Mouse (Mus musculus) monocyte, adult 5-6 weeks (primary cell): ENCODE data around the gene Cdkn3. TPM values are rescaled to one million over a fixed set of nuclear protein-coding genes. Genes with fewer than 3 reads are reported as not detected.
"Not testable (repeated sequence)": the region's sequence is repeated elsewhere in the genome, so short reads cannot be mapped to it uniquely, and the experiment has no call there.

Experiments used
- ATAC-seq: fragments of 153-309, 156-312 bp; replicated peaks from 2 replicates; pipeline ENCODE4 v1.8.0; 2017; ENCODE audit warnings: mild to moderate bottlenecking; ENCODE audit not compliant: low TSS enrichment, insufficient number of reproducible peaks, severe bottlenecking, poor library complexity, low FRiP score
- total RNA-seq: library from RNA; stranded (forward); fragments of 200-1000, 200-491, 200-594 nt; gene quantifications from 3 replicates; pipeline ENCODE4 v1.2.3, GENCODE M21; 2017

Gene Cdkn3
- total RNA-seq: 4.8 to 14.7 TPM in 2 of 3 replicates, not detected in the other

DNA sequence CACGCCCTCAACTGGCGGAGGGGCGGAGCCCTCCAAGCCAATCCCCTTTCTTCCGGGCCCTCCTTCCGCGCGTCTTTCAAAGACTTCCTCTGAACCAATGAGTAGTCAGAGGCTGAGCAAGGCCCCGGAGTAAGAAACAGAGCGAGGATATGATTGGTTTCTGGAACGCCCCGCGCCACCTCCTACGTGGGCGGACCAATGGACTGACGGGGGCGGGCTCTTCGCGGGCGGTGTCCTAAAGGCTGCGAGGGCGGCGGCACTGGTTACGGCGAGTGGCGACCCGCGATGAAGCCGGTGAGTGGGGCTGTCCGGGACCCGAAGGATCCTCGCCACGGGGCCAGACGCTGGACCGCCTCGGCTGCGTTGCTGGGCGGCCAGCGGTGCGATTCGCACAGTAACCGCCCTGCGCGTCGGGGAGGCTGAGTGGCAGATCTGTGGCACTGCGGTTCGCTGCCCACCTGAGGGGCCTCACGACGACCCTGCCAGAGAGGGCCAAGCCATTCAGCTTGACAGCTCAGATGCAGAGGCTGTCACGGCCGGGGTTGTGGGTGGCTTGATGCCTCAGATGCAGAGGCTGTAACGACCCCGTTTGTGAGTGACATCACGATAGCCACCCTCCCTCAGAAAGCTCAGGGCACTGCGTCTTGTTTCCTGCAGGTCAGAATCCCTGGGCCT lies at the start of gene Cdkn3:
TSS of gene Cdkn3 (plus strand) at position 187 of the 675 bp plus-strand sequence.
- peak; percentile 99 for ATAC-seq

DNA sequence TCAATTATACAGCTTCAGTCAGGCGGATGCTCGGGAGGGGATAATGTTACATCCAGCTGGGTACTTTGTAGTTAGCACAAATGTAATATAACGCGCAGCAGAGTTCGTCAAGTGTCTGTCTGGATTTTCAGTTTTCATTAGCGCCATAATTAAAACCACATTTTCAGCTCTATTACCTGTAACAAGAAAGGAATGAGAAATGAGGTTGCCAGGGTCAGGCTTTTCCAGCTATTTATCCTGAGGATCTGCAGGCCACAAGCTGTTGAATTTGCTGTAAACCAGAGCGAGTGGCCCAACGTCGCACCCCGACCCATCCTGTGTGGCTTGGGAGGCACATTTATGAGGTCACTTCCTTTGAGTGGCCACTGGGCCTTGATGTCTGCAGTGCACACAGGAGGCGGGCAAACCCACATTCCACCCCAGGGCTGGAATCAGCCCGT lies 41.8 kb upstream of the Cdkn3 start:
- ATAC-seq: no peak

DNA sequence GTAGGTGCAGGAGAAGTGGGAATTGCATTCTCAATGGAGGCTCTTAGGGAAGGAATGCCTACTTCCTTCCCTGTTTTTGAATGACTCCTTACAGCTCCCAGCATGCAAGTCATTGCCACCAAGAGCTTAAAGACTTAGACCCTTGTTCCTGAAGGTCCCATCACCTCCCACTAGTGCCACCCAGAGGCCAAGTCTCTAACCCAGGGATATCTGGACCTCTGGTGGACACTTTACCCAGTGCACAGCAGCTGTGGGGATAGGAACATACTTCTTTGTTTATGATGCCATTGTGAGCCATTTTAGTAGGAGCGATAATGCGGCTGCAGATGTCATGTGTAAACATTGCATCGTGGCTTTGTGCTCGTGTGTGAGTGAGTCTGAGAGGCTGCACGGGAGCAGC lies 38.3 kb upstream of the Cdkn3 start:
- ATAC-seq: no peak

DNA sequence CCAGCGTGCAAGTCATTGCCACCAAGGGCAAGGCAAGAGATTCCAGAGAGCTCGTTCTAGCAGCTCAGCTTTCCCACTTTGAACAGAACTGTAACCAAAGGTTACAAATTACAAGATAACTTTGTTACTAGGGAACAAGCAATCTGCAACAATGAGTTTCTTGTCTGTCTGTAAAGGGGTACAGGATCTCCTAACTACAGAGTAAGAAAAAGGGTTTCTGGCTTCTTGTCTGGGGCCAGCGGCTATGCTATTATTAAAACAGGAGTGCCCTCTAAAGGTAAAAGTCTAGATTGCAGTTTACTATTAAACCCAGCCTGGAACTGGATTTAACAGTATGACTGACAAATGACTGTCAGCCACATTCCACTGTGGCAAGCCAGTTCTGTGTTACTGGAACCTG lies 36.5 kb upstream of the Cdkn3 start:
- ATAC-seq: no peak

DNA sequence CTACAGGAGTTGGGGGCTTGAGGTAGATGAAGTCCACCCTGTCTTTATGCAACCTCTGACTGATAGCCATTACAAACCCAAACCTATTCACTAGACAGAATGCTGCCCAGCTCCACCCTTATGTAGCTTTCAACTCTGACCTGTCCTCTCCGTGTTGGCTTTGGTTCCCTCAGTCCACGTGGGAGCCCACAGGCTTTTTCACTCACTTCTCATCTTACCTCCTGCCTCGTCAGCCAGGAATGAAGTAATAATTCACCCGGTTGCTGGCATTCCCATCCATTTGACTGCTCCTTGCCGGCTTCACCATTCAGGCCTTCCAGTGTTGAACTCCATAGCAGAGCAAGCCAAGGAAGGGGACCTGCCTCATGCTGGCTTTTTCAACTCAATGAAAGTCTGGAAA lies 35.4 kb upstream of the Cdkn3 start:
- no peak for ATAC-seq

DNA sequence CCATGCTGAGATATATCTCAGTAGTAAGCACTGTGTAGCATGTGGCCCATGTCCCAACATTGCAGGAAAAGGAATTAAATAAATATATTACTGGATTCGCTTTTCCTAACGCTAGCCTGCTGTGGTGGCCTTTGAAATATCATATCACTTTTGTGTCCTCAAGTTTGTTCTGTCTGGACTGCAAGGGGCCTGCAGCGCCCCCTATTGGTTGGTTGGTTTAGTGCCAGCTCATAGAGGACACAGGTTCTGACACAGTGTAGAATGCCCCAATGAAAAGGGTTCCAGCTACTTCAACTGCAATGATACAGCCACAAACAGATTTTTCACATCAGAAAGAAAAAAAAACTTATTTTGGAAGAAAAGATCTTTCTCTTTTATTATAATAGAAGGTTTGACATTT lies 34.6 kb upstream of the Cdkn3 start:
- ATAC-seq: no peak

DNA sequence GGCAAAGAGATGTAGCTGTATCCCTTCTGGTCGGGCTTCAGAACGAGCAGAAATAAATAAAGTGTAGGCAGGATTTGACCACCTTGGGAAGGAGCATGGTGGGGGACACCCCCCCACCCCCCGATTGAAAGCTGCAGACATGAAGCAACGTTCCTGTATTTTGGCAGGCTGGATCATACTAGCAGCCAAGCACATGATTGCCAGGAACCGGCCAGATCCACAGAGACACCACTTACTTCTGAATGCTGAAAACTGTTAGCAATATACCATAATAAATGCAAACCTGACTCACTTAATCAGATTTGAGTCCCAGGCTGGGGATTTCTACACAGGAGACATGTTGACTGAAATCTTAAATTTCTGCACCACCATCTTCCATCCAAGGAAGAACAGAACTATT lies 26.1 kb upstream of the Cdkn3 start:
- ATAC-seq: no peak

DNA sequence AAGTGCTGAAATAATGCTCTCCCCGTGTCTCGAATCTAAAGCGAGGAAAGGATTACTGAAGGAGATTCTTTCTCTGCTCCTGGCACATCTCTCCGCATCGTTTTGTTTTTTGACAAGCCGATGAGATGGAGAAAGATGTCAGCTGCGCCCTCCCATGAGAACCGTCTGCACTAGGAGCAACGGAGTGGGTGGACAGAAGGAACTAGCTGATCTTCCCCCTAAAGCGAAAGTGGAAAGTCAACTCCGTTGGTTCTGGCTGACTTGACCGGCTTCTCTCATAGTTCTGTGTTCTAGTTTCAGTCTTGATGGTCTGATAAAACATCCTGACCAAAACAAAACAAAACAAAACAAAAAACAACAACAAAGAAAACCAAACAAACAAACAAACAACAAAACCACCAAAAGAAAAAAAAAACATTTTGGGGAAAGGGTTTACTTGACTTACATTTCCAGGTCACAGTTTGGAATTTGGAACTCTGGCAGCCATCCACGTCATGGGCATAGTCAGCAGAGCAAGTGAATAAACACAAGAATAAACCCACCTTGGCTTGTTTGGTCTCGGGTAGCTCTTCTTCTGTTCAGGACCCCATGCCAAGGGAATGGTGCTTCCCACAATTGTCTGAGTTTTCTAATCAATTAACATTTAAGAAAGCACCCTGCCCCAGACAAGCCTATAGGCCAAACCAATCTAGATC lies 25.4 kb upstream of the Cdkn3 start:
- no peak for ATAC-seq

DNA sequence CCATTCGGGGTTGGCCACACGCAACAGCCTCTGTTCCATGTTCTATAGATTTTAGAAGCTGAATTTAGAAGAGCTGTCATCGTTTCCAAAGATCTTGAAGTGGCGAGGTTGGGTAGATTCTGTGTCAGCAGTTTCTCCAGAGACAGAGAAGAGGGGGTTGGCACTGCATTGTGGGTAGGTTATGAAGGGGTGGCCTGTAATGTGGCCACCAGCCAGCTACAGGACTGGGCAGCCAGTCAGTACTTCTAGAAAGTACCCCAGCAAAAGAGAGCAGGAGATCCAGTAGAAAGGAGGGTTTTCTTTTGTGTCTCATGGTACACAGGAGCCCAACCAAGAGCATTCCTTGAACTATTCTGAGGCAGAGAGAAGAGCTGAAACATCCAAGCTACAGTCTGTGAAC lies 24.0 kb upstream of the Cdkn3 start:
- ATAC-seq: no peak

DNA sequence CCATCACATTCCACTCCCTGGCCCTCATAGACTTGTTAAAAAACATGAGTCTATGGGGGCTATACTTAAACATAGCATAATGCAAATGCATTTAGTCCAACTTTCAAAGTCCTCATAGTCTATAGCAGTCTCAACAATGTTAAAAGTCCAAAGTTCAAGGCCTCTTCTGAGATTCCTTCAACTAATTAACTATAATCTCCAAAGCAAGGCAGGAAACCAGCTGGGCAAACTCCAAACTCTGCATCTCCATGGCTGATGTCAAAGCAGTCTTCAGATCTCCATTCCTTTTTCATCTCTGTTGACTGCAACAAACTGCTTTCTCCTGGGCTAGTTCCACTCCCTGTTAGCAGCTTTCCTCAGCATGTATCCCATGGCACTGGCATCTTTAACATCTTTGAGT lies 23.0 kb upstream of the Cdkn3 start:
- not testable (repeated sequence) for ATAC-seq

DNA sequence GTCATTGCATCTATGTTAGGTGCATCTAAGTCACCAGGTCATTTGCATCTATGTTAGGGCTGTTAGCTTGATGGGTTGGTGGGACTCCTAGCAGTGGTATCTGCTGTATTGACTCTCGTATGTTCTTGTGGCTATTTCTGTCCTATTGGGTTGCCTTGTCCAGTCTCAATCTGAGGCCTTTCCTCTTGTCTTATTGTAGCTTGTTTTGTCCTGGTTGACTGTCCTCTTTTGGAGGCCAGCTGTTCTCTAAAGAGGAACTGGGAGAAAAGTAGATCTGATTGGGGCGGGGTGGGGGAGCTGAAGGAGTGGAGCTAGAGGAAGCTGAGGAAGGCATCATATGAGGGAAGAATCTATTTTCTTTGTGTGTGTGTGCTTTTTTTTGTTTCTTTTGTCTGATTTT lies 17.7 kb upstream of the Cdkn3 start:
- no peak for ATAC-seq

DNA sequence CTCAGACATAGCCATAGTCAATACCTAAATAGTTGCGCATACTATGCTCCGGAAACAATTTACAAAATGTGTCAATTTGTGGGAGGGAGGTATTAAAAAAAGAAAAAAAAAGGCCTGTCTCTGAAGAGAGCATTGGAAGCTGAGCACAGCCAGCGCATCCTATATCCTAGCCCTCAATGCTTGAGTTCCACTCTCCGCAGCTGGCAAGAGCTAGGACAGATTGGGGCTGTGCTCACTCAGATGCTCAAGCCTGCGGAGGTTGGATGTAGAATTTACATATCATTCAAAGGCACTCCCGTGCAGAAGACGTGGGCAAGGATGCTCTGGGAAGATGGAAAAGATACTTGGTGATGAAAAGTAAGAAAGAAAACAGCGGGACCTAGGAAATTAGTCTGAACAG lies 14.9 kb upstream of the Cdkn3 start:
- no peak for ATAC-seq

DNA sequence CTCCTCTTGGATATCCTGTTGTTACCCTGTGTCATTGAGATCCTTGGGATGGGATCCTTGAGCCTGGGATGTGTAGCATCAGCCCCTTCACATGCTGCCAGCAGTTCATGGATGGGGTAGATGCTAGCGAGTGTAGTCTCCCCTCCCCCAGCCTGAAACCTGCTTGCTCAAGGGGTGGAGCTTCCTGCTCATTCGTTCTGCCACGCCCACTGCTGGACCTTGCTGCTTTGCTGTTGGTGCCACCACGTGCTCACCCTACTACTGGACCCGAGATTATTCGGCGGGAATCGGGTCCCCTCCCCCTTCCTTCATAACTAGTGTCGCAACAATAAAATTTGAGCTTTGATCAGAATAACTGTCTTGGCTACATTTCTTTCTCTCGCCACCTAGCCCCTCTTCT lies 6.0 kb upstream of the Cdkn3 start:
- ATAC-seq: not testable (repeated sequence)

DNA sequence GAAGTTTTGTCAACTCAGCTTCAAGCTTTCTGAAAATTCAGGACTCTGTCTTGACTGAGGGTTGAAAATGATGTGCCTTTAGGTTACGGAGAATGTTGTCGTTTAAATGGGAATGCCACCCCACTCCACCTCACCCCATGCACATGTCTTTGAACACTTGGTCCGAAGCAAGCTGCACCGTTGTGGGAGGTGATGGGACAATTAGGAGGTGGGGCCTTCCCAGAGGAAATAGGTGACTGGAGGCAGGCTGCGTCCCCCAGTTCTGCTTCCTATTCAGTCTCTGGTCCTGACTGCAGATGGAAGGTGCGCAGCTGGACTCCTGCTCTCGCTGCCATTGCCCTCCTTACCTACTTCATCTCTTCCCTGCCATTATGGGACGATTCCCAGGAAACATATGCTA lies 4.5 kb upstream of the Cdkn3 start:
- no peak for ATAC-seq

DNA sequence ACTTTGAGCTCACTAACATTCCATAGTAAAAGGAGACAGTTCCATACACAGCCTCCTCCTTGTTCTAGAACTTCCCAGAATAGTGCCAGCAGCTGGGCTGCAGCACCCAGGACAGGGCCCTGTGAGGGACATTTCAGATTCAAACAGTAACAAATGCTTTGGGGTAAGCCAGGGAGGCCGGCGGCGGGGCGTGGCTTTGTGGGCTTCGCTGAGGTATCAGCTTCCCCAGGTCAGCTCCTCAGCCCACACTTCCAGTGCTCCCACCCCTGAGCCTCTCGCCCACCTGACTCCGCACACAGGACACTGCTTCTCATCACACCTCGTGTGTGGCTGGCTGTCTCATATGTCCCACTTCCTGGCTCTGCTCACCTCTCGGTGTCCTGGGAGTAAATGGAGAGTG lies 2.6 kb upstream of the Cdkn3 start:
- no peak for ATAC-seq

DNA sequence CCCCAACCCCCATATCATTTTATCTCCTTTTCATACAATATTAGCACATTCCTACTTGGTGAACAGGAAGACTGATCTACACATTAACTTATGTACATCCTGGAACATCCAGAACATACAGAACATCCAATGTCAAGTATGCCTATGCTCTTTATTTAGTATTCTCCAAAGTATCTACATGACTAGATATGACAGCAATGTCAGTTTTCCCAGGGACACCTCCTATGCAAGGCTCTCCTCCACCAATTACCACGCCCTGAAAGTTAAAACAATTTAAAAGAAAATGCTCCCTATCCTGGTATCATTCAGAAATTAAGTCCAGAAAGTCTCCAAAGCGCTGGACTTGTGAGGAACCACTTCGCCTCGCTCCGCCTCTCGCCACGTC lies 379 bp upstream of the Cdkn3 start:
- no peak for ATAC-seq

DNA sequence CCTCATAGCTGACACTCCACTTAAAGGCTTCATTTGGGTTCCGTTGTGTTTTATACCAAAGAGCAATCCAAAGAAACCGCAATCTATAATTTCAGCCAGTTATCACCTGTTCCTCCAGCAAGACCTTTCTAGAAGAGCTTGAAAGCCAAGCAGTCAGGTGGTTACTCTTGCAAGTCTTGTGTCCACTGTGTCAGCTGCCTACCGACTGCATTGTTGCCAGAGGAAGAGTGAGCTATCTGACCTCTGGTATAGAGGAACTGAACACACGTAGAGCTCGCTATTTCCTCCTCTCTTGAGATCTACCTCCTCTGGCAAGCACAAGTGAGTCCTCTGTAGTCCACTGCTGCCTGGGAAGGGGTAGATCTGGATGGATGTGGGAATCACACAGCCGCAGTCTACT lies 845 bp downstream of the Cdkn3 start:
- no peak for ATAC-seq

DNA sequence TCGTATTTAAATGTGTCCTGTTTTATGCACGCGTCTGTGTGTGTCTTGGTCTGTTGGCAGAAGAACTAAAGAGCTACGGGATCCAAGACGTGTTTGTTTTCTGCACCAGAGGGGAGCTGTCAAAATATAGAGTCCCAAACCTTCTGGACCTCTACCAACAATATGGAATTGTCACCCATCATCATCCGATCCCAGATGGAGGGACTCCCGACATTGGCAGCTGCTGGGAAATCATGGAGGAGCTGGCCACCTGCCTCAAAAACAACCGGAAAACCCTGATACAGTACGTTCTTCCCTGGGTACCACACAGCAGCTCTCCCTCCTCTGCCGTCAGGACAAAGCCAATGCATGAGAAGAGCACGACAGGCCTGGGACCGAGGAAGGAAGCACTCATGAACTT lies 6.8 kb downstream of the Cdkn3 start:
- ATAC-seq: no peak

DNA sequence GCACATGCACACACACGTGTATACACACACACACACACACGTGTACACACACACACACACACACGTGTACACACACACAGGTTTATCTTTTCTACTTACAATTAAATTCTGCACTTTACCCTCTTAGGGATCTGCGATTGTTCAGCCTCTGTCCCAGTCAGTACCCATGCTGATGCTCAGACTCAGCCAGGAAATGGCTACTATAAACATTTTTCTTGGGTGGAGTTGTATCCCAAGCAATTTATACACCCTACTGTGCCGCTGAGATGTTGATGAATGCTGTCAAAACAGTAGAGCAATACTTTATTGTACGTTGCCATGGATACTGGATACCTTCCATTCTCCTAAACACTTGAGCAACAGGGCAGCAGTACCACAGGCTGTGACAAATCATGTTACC lies 9.7 kb downstream of the Cdkn3 start:
- ATAC-seq: no peak

DNA sequence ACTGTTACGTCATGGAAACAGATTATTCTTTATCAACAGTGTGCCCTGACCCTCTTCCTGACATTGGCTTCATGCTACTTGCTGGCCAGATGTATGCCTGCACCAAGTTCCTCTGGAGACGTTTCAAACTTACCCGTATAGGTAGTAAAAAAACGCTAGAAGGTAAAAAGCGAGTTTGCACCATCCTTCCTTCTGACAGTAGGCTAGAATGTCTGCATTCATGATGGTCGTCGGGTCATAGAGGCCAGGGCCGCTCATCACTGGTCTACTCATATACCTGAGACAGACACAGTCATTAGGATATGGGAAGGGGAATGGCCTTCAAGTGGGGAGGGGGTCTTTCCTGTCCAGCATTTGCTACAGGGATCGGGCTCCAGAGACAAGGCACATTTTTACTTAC lies 18.4 kb downstream of the Cdkn3 start:
- no peak for ATAC-seq

DNA sequence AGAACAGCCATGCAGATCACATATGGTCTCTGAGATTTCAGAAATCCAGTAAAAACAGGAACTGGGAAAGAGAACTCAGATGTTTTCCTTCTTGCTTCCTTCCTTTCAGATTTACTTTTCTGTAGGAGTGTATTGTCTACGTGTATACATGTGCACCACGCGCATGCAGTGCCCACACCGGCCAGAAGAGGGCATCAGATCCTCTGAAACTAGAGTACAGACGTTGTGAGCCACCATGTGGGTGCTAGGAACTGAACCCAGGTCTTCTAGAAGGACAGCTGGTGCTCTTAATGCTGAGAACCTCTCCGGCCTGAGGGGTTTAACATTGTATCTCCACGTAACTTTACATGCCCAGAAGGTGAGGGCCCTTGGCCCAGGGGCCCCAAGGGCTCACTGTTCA lies 18.9 kb downstream of the Cdkn3 start:
- no peak for ATAC-seq
